Mouse (Mus musculus): ENCODE results near the gene Pde10a.

Gene Pde10a

DNA sequence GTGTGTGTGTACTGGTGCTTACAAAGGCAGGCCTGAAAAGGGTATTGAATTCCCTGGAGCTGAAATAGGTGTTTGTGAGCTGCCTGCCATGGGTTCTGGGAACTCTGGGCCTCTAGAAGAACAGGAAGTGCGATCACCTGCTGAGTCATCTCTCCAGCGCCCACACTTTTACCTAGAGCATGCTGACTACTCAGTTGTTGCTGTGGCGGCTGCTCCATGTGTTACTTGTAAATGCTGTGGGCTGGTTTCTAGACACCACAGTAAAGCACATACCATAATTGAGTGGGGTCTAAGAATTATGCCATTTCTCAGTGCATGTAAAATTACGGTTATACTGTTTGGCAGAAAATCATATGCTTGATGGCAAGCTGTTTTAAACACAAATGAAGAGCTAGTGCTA, 477.3 kb downstream of the Pde10a start:
- CTCF ChIA-PET = interaction anchor here in 1 of 4 experiments (0.6 kb wide), 1 partner anchor 28 kb away, joined by 5 read pairs; no protein-coding TSS in a partner anchor
- POLR2A ChIA-PET = no interaction called here

DNA sequence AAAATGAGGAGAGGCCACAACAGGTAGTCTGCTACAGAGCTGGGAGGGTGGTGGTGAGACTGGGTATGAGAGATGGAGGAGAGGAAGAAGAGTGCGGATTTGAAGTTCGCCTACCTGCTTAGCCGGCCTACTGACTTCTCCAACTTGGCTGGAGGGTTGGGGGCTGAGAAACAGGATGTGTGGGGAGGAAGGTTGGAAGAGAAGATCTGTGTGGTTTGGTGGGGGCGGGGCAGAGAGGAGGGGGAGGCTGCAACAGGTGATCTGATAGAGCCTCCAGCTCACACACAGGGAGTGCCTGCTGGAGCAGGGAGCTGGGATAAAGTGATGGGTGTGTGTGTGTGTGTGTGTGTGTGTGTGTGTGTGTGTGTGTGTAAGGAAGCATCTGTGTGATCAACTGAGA, 479.3 kb downstream of the Pde10a start:
- CTCF ChIA-PET = interaction anchor here in 1 of 4 experiments (1.0 to 1.1 kb wide), 2 partner anchors 13 to 27 kb away, joined by 3 to 4 read pairs; no protein-coding TSS in a partner anchor
- POLR2A ChIA-PET = interaction anchor here in 2 of 4 experiments (0.6 kb wide), 2 partner anchors 27 to 345 kb away, joined by 3 to 4 read pairs; no protein-coding TSS in a partner anchor

- ChIA-PET POLR2A (no interaction called here), CTCF (interaction anchor here in 1 of 4 experiments (0.8 kb wide), 1 partner anchor 9 kb away, joined by 3 read pairs; no protein-coding TSS in a partner anchor)
These were observed 498.2 kb downstream of the Pde10a start for GRCm38 (mm10) chr17:9023198-9023942.

GRCm38 (mm10) chr17:9030181-9030580, 505.0 kb downstream of the Pde10a start:
- CTCF ChIA-PET = interaction anchor here (0.5 to 2.0 kb wide), 16 partner anchors 15 to 1386 kb away, joined by 3 to 11 read pairs (median 4); no protein-coding TSS in a partner anchor
- POLR2A ChIA-PET = interaction anchor here in 2 of 4 experiments (0.5 to 0.7 kb wide), 4 partner anchors 22 to 1491 kb away, joined by 3 to 7 read pairs (median 4); no protein-coding TSS in a partner anchor

GRCm38 (mm10) chr17:9031241-9032141, 506.3 kb downstream of the Pde10a start:
- CTCF ChIA-PET = interaction anchor here (0.5 to 2.0 kb wide), 34 partner anchors 8 to 1553 kb away, joined by 3 to 12 read pairs (median 4); no protein-coding TSS in a partner anchor
- POLR2A ChIA-PET = interaction anchor here in 3 of 4 experiments (0.6 kb wide), 4 partner anchors 27 to 1070 kb away, joined by 3 read pairs; no protein-coding TSS in a partner anchor

DNA sequence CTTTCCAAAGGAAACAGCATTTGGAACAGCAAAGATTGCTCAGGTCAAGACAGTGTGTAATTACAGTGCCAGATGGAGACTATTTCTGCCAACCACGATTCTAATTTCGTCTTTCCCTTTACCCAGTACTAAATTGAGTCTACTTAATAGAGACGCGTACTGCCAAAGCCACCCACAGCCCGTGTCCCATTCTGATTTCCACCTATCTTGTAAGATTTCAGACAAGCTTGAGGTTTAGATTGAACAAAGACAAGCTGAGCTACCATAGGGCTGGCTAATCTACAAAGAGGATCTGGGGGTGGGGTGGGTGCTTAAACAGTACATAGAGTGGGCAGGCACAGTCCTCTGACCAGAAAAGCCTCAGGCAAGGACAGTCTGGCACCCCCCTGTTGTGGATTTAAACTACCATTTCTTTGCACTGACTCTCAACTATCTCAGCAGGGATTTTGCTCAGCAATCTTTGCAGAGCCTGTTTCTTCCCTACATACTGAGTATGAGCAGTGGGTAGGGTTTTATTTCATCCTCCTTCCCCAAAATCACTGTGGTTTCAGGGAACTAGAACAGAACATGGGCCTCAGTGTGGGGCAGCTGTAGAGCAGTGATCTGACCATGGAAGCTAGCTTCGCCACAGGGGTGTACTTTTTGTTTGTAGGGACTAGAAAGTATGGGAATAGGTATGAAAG, 507.3 kb downstream of the Pde10a start:
- POLR2A ChIA-PET = interaction anchor here in 2 of 4 experiments (0.6 to 1.4 kb wide), 4 partner anchors 11 to 215 kb away, joined by 3 to 5 read pairs (median 3); no protein-coding TSS in a partner anchor
- CTCF ChIA-PET = interaction anchor here (0.5 to 2.0 kb wide), 26 partner anchors 9 to 437 kb away, joined by 3 to 14 read pairs (median 4); no protein-coding TSS in a partner anchor

DNA sequence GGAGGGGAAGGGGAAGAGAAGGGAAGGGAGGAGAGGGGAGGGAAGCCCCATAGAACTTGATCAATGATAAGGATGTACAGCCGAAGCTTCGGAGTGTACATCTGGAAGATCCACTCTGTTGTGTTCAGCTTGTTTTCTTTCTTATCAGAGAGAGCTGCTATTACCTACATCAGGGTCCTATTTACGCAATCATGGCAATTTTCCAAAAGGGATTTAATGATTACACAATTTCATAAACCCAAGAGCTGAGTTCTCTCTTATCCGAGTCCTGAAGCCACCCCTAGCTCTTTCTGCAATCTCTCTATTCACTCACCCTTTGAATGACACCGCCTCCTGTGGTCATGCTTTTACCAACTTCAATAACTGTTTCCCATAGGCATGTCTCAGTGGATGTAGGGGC, 508.3 kb downstream of the Pde10a start:
- CTCF ChIA-PET = interaction anchor here in 1 of 4 experiments (1.2 kb wide), 1 partner anchor 15 kb away, joined by 3 read pairs; no protein-coding TSS in a partner anchor
- POLR2A ChIA-PET = interaction anchor here in 1 of 4 experiments (1.4 kb wide), 1 partner anchor 10 kb away, joined by 3 read pairs; no protein-coding TSS in a partner anchor

DNA sequence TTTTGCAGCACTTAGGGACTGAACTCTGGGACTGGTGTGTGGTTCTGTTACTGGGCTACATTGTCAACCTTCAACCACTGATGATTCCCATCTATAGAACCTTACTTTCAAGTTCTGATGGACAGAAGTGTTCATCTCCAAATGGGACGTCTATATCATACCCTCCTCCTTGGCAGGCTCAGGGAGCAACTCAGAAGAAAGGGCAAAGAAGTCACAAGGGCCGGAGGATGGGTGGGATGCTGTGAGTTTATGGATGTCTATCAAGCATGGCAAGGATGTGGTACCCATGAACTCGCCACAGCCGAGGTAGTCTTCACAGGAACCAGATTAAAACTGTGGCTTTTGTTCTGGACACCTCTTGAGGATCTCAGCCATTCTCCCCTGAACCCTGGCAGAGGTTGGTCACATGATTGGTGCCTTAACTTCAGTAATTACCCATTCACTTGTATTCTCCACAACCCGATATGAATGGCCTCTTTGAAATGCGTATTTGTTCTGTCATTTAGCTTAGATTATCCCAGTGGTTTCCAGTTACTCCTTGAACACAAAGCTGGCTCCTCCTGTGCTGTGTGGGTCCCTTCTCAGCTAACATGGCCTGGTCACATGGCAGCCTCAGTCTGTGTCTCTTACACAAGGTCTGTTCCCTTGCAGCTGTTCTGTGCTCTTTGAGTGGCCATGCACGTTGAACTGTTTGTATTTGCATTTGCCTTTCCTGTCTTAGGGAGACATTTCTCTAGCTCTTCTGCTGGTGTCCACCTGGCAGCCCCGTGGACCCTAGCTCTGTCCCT, 510.6 kb downstream of the Pde10a start:
- POLR2A ChIA-PET = no interaction called here
- CTCF ChIA-PET = no interaction called here
